Mouse (Mus musculus) lung, postnatal 36 days (tissue): ENCODE measurements at regions not wholly inside any gene's neighbourhood (a gene's known extent, or its start where the extent isn't known, plus 50 kb on each side); places are given as distances from the start of the nearest gene placed in this dataset.
A peak's percentile ranks its signal among the peaks of the same experiment; 100 is the strongest.

Source experiments
- DNase-seq: peaks from one replicate; pipeline ENCODE4 v3.0.0; 2022; ENCODE audit warnings: mixed read lengths

DNA sequence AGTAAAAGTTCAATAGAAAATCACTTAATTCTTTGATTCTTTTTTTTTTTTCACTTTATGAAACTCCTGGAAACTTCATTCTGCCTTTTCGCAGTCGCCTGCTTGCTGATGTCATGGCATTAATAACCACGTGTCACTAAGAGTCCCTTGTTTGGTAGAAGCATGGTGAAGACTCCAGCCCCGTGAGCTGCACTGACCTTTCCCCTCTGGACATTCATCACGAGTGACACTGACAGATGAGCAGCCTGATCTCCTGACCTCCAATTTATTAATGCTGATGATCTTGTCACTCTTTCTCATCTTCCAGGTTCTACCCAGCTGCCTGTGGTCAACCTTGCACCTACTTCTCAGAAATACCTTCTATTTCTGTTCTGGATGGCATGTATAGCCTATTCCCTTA lies 867.1 kb upstream of the Slit2 start:
- no peak for DNase-seq

DNA sequence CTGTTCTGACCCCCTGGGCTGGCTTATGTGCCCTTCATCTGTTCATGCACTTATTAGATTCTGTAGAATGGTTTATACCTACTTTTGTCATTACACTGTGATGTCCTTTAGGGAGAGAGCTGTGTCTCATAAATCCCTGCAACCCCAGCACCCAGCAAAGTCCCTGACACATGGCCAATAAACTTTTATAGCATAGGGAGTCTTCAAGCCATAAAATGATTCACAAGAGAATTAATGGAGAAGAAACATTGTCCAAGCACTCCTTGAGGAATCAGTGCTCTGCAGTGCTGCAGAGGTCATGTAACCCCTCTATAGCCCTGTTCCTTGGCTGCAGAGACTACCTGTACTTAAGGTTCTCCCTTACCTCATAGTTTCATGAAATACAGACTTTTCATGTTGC lies 887.2 kb upstream of the Slit2 start:
- DNase-seq, result no peak

DNA sequence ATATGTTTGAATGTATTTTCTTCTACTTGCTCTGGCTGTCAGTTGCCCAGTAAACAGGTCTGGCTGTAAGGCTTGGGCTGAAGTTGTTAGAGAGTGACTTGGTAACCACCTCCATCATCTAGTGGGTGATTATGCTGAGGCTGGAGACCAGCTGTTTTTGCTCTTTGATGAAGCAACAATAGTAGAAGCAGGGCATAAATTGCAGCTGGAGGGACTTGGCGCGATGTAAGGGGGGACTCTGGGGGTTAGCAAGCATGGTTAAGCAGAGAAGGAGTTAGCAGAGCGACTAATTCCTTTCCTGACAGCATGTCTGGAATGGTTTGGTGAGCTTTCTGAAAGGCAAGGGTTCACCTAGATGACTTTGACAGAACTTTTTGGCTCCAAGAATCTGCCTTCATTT lies 930.0 kb upstream of the Slit2 start:
- peak; percentile 1 for DNase-seq

- no peak for DNase-seq
These were observed 946.2 kb upstream of the Slit2 start for GRCm38 (mm10) chr5:47036752-47037151.

- DNase-seq, result no peak
These were observed 948.9 kb upstream of the Slit2 start for GRCm38 (mm10) chr5:47034021-47034420.

- DNase-seq, result peak; percentile 63
These were observed 968.6 kb upstream of the Slit2 start for GRCm38 (mm10) chr5:47014351-47014750.

- peak; percentile 34 for DNase-seq
These were observed 990.4 kb upstream of the Slit2 start for GRCm38 (mm10) chr5:46992557-46992956.

- no peak for DNase-seq
These were observed 996.4 kb upstream of the Slit2 start for GRCm38 (mm10) chr5:46986519-46986918.

DNA sequence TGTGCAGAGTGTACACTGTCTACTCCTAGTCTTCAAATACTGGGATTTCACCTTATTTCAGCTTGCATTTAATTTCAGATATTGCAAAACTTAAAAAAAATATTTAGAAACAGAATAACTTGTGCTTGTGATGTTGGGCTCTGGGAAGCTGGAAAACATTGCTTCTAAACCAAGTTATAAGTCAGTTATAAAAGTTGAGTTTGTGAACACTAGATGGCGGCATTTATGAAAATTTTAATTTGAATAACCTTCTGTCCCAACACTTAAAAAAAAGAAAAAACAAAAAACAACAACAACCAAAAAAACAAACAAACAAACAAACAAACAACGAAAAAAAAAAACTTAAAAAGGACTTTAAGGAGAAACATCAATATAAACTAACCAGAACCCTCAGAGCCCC lies 1002.6 kb upstream of the Slit2 start:
- no peak for DNase-seq

- no peak for DNase-seq
These were observed 1014.0 kb upstream of the Slit2 start for GRCm38 (mm10) chr5:46968870-46969436.

DNA sequence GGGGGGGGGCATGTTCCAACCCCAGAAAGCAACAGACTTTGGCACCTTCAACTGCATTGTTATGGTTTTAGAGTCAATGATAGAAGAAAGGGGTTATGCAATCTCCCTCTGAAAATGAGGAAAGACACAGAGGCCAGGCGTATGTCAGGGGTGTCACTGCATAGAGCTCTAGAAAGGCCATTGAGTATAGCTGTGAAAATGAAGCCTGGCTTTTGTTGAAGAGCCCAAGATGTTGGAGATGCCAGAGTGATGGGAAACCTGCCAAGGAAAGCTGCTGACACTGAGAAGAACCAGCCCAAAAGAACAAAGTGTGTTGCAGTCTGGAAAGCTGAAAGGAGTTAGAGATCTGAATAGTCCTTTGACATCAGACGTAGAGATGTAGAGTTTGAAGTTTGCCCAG lies 1022.2 kb upstream of the Slit2 start:
- peak; percentile 54 for DNase-seq

DNA sequence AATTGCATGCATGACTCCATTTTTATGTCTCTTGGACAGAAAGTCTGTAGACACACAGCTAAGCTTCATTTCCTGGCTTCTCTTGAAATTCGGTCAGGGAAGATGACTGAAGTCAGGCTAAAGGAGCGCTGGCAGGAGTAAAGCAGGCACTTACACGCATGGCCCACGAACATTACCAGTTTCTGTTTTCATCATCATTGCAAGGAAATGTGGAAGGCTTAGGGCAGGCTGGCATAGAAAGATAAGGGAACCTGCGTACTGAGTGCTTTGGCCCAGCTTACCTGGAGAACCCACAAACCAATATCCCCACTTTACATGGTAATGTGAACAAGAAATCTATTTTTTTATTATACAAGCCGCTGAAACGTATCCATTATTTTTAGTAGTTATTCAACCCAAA lies 1056.6 kb upstream of the Slit2 start:
- no peak for DNase-seq

GRCm38 (mm10) chr5:46901909-46902308 lies 1044.5 kb upstream of the Lcorl start:
- DNase-seq, result peak; percentile 9

DNA sequence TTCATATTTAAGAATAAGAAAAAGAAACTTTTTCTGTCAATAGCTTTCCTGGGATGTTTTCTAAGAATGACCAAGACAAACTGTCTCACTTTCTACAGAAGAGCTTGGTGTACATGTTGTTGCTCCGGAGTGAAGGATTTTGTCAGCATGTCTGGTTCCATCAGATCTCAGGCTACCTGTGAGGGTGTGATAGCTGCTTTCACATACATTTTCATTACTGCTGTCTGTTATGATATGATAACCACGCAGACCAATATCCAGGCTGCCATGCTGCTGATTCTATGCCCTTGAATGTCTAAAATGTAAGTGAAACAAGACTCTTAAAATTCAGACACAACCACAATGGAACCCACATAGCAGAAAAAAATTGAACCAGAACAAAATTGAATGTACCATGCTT lies 1036.6 kb upstream of the Lcorl start:
- no peak for DNase-seq

DNA sequence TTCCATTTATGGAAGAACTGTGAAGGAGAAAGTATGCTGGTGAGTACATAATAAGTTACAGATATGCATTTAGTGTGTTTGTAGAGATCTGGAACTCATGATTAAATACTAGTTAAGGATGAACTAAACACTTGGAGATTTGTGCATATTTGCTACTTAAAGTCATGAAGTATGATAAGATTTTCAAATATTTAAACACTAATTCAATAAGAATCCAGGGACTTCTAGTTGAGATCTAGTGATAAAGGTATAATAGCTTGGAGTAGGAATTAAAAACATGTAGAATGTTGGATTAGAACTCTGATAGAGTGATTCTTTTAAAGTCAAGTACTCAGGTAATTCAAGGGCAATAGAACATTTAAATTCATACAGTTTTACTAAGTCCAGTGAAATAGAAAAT lies 1026.5 kb upstream of the Lcorl start:
- DNase-seq, result no peak

DNA sequence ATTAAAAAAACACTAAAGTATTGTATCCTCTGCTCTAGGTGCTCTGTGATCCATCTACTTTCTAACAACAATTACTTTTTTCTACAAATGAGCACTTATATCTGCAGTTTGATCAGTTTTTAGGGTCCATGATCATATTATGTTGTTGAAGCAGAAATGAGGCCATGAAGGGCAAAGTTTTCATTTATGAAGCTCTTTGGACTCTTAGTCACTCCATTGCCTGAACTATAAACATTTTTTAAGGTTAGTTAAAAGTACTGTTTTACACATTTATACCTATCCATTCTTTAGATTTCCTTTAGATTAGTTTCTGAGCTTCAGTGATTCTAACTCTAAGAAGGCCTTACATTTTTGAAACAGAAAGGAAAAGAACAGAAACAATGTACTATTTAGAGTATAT lies 999.4 kb upstream of the Lcorl start:
- DNase-seq, result no peak

DNA sequence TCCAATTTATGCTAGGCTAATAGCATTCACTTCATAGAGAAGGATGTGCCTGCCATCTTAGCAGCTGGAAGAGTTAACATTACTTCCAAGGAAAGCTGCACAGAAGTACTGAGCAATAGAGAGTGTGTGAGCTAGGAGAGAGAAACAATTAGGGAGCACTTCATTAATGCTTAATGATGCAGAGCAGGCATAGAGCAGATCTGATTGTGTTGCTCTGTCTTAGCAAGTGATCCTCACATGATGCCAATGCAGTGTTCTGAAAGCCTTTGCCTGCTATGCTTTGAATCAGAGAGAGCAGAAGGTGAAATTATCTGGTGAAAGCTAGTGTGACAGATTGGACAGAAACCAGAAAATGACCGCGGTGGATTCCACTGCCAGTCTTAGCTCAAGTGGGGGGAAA lies 987.8 kb upstream of the Lcorl start:
- DNase-seq, result no peak

DNA sequence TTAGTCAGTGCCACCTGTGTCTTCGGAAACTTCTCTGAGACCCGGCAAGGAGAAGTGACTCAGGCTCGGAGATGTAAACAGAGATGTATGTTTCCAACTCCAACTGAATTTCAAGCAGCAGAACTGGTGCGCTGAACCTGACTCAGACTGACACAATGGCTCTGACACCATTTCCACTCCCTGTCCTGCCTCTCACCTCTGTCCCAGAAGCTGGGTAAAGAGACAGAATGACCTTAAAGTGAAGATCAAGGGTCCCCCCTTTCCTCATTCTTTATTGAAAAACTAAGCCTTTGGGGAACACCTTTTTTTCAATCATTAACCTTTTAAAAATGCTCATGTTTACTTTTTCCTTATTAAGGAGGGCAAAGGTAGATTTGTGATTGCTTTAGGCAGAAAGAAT lies 979.4 kb upstream of the Lcorl start:
- no peak for DNase-seq

- DNase-seq, result peak; percentile 10
These were observed 973.6 kb upstream of the Lcorl start for GRCm38 (mm10) chr5:46830797-46831618.

GRCm38 (mm10) chr5:46830114-46830513 lies 972.7 kb upstream of the Lcorl start:
- no peak for DNase-seq

DNA sequence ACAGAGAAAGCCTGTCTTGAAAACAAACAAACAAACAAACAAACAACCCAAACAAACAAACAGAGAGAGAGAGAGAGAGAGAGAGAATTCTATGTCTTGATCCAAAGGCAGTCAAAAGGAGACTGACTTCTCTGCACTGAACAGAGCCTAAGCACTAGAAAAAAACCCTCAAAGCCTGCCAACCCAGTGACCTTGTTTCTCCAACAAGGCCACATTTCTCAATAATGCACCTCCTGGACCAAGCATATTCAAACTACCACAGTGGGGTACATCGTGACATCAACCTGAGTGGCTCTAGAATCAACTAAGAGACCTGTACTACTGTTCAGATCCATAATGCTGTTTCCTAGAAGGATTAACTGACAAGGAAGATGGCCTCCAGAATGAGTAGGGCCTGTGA lies 969.0 kb upstream of the Lcorl start:
- no peak for DNase-seq

- no peak for DNase-seq
These were observed 967.5 kb upstream of the Lcorl start for GRCm38 (mm10) chr5:46824934-46825333.

DNA sequence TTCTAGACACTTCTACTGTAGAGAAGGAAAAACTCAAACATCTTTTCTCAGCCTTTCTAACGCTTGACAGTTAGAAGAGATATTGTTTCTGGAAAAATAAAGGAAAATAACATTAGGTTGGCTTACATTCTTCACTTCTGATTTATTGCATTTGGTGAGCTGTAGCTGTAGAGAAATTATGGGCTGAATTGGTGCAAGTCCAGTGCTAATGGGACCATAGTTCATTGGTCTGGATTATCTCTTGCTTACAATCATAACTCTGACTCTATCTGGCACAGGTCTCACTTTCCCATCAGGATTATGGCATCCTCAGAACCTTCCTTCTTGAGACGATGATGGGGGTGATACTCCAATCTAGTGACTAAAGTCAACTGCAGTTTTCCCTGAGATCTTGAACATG lies 937.7 kb upstream of the Lcorl start:
- no peak for DNase-seq

- DNase-seq, result no peak
These were observed 936.8 kb upstream of the Lcorl start for GRCm38 (mm10) chr5:46794028-46794705.
